Mouse (Mus musculus): ENCODE data around the gene Ppih.
"Not testable (repeated sequence)": the region's sequence is repeated elsewhere in the genome, so short reads cannot be mapped to it uniquely, and the experiment has no call there.

The Ppih gene

DNA sequence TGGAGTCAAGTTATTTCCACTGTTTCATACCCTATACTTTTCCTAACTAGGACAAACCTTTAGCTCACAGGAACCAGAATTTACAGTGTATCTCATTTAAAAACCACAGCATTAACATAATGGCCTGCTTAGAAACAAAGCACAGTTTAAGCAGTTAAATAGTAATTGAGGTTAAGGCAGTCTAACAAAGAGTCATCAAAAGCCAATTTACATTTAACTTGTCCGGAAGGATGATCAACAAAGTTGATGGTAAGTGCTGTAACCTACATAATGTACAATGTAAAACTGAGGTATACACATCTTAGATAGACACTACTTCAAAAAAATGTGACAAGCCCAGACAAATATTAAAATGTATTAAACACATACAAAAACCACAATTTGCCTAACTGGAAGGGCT, 28.4 kb downstream of the Ppih start:
- no peak for DNase-seq (ENCODE audit: low spot score)

DNA sequence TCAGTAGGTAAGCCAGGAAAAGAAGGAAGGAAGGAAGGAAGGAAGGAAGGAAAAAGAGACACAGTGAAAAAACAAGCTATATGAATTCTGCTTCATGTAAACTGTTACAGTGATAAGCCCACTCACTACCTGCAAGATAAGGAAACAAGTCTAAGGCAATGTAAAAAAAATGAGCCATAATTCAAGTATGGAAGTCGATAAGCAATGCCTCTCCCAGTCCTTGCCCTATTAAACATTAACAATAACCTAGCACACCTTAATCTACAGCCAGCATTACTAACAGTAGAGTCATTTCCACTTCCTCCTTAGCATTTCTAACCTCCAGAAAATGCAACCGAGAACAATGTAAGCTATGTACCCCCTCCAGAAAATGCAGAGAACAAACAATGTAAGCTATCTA, 35.0 kb downstream of the Ppih start:
- DNase-seq (ENCODE audit: low spot score) = no peak

DNA sequence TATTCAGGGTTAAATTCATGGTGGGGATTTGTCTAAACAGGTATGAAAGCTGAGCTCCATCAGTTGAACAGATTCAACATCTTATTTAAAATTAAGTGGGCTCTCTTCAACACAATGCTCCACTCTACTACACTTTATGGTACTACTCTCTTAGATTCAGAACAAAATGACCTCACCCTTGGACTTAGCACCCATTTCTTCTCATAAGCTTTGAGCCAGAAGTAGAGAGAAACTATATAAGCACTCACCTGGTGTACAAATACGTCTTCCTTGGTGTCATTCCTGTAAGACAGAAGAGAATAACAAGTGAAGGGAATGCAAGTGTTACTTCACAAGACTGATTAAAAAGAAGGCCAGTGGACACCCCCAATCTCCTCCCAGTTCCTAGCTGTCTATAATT, 35.5 kb downstream of the Ppih start:
- DNase-seq (ENCODE audit: low spot score) = no peak

DNA sequence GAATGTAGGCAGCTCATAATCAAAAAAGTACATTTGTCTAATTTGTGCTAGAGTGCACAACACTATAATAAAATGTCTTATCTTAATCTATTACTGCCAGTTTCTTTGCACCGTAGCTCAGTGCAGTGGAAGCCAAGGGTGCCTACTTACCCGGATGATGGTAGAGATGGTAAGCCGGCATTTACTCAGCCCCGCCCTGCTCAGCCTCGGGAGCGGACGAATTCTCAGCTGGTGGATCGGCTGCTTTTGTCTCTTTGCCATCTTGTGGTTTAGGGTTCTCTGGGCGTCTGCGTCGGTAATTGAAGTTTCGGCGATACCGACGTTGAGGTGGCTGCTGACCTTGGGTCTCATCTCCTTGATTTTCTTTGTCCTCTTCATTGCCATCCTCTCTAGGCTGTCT, 41.6 kb downstream of the Ppih start:
- DNase-seq (ENCODE audit: low spot score) = not testable (repeated sequence)

DNA sequence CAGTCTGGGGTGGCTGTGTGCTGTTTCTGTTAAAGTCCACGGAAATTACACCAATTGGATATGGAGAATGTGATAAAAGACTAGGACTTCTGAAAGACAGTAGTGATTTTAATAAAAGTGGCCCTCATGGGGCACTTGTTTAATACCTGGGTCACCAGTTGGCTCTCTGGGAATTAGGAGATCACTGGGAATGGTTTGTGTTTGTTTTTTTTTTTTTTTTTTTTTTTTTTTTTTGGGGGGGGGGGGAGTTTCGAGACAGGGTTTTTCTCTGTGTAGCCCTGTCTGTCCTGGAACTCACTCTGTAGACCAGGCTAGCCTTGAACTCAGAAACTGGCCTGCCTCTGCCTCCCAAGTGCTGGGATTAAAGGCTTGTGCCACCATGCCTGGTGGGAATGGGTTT, 44.6 kb downstream of the Ppih start:
- no peak for DNase-seq (ENCODE audit: low spot score)

DNA sequence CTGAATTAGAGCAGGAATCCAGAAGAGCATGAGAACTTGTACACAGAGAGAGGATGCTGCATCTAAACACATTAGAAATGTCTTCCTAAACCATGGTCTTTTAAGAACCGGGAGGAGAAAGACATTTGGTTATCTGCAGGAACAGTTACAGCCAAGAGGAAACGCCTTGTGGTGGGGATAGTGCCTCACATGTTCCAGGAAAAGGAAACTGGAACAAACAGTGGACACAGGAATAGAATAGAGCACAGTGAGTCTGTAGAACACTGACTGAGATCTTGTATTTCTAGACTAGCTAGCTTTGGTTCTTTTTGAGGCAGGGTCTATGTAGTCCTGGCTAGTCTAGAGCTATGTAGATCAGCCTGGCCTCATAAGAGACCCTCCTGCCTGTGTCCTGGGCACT, 45.1 kb downstream of the Ppih start:
- DNase-seq (ENCODE audit: low spot score) = no peak

DNA sequence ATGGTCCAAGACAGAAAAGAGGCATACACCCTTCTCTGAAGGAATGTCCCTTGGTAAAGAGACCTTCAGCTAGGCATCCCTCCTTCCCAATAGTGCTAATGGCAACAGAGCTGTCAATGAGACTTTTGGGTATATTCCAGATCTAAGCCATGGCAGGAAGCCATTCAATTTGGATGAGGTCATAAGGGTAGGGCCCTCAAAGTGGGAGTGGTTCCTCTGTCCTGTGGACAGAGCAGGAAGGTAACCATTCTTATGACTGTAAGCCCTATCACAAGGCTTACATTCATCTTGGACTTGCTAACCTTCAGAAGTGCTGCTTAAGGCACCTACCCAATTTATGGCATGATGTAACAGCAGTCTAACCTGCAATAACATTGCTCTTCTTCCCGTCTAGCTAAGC, 45.7 kb downstream of the Ppih start:
- no peak for DNase-seq (ENCODE audit: low spot score)

DNA sequence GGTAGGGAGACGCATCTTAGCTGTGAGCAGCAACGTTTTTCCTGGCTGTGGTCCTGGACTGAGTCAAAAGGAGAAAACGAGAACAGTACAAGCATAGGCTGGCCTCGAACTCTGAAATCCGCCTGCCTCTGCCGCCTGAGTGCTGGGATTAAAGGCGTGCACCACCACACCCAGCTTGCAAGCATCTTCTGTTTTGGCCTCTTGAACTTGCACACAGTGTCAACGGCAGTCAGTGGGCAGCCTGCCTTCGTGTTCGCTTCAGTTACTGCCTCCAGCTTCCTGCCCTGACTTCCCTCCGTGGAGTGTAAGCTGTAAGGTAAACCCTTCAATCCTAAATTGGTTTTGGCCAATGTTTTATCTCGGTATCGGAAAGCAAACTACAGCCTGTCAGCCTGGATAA, 53.7 kb downstream of the Ppih start:
- no peak for DNase-seq (ENCODE audit: low spot score)

DNA sequence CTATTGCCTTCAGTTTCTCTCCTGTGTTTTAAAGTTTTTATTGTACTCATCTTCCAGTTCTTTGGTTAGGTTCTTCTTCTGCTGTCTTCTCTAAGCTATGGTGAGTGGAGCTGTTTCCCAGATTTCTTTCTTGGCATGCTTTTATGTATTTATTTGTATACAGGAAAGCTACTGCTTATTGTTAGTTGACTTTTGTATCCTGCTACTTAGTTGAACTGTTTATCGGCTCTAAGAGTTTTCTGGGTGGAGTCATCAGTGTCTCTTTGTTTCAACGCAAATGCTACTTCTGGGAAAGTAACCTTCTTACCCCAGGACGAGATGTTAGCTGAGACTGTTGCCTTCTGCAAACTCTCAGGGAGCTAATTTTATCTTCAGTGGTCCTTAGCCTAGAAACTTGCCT, 56.9 kb downstream of the Ppih start:
- no peak for DNase-seq (ENCODE audit: low spot score)

DNA sequence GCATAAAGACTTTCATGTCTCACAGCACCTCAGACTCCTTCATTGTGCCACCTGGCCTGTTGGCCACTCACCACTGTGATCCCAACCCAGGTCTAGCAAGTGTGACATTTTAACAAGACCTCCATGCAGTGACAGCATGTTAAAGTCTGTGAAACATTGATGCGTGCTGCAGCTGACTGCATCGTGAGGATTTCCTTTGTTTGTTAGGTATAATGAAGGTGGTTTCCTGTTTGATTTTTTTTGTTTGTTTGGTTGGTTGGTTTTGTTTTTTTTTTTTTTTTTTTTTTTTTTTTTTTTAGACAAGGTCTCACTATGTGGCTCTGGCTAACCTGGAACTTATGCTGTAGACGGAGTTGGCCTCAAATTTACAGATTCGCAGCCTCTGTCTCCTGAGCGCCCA, 57.9 kb downstream of the Ppih start:
- no peak for DNase-seq (ENCODE audit: low spot score)

DNA sequence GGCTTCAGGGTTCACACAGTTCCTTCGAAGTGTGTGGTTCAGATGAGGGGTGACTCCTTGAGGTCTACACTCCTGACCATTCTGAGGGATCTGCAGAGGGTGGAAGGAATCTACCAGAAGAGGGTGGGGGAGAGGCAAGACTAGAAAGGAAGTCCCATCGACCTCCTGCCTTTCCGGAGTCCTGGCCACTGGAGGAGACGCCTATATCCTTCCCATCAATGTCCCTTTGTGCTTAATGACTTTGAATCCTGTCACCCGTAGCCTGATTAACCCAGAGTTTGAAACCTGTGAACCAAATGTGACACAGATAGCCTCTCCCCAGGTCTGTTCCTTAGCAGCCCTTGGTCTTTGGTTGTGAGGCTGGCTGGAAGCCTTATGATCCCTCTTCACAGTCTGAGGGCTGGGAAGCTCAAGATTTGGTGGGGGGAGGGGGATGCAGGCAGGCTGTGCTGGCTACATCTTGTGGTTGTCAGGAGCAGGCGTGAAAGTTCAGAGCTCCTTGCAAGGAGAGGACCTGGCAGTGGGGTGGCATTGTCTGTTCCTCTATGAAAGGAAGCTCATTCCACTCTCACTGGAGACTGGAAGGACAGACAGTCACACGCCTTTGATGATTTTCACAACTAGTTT, 59.1 kb downstream of the Ppih start:
- no peak for DNase-seq (ENCODE audit: low spot score)

DNA sequence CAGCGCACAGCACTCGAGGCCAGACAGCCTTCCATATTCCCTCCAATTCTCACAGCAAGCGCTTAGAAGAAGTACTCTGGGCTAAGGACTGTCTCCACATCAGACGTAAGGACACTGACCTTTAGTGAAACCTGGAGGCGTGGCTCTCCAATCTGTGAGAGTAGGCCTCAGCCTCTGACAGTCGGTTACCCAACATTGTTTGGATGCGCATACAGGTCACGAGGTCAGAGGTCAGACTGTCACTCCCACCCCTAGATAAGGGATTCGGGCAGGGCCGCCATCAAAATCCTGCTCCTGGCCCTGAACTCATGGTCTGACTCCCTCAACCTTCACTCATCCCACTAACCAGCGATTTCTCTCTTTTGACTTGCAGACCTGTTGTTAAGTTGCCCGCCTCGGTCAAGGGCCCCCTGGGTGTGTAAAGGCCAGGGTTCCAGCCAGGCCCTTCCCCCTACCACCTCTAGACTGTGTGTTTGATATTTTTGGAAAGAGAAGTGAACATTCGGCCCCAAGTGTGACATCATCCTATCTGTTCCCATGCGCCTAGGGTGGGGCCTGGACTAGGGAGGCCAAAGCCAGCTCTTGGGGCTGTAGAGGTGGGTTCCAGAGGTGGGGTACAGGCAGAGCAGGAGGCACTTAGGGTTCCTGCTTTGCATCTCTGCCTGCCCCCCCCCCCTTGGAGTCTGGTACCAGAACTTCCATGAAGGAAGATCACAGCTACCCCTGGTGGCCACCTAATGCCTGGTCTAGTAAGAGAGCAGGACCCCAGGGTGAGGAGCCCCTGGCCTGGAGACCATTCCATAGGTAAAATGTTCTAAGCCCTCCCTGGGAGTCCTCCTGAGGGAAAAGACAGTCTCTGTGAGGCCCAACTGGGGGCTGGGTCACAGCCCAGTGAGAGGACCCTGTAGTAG, 60.7 kb downstream of the Ppih start:
- DNase-seq (ENCODE audit: low spot score) = no peak

DNA sequence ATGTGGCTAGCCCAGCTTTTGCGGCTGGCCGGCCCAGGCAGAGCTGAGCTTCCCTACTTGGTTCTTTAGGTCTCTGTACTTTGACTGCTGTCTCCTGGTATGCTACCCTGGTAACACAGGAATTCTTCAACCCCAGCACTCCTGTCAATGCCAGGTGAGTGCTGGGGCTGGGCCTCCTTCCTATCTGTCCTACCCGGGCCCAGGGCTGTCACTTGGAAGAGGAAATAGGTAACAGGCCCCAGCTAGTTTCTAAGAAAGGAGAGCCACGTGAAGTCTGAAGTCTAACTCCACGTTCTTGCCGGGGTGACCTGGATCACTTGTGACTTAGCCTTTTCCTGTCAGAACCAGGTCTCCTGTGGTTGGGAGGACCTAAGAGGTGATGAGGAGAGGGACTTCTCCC, 63.3 kb downstream of the Ppih start:
- no peak for DNase-seq (ENCODE audit: low spot score)

DNA sequence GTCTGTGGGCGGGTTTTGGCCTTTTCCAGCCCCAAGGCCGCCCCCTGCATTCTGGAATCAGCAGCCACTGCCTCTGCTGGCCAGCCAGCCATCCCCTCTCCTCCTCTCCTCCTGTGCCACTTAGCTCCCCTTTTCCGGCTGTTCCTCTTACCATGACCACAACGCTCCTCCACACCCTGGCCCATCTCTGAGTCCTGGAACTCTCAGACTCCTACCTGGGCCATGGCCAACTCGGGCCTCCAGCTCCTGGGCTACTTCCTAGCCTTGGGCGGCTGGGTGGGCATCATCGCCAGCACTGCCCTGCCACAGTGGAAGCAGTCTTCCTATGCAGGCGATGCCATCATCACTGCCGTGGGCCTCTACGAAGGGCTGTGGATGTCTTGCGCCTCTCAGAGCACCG, 65.0 kb downstream of the Ppih start, which contains the start of gene Cldn19:
Cldn19 (plus strand) TSS at position 64 of the 400 bp plus-strand sequence.
- no peak for DNase-seq (ENCODE audit: low spot score)

DNA sequence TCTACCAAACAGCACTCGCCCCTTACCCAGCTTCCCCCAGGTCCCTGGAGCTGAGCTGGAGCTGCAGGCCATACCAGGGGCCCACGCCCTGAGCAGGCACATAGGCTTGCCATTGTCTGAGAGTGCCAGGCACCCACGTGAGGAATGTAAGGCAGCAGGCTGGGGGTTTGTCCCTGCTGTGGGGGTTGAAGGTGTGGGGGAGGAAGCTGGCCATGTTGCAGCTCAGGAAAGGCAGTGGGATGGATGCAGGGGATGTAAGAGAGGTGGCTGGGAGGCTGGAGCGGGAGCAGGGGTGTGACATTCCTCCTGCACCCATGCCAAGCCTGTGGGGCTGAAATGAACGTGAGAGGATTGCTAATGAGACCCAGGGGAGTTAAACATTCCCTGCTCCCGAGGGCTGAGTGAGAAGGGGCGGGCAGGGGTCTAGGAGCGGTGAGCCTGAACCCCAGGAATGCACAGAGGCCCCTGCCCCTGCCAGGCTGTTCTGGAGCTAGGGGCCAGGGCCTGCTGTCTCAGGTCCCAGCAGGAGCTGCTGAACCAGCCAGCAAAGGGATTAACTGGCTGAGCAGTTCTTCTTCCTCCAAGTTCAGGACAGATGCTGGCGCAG, 66.2 kb downstream of the Ppih start:
- no peak for DNase-seq (ENCODE audit: low spot score)

DNA sequence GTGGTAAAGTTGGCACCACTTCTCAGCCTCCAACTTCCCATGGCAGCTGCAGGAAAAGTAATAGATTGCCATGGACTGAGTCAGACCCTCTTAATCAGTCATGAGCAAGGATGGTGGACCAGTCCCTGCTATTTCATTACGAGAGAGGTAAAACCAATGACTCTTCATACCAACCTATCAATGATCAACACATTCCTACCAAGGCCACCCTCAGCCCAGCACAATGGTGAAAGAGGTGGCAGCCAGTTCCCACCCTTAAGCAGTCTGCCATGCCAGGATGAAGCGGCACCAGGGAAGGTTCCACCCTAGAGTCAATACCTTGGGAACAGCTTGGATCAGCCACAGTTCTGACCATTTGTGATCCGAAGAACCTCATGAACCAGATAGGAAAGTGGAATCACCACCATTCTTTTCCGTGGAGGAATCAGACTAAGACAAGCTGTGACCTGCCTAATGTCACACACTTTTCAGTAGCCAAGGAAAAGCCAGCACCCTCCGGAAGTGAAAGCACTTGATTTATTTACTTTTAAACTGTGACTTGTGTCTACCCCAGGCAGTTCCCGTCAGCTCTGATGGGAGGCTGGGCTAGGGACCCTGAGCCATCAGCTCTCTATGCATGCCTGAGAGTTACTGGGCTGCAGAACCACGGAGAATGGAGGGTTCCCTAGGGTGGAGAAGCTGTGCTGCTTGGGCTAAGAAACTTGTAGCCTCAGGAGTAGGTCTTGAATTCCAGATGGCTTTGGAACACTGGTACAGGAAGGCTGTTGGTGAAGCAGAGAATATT, 68.1 kb downstream of the Ppih start:
- DNase-seq (ENCODE audit: low spot score) = no peak
